Mouse (Mus musculus) A20 (cell line): ENCODE results near the gene Ap3m1.

ENCODE experiments used
- DNase-seq: peaks from one replicate; pipeline ENCODE4 v3.0.0-alpha.2; 2011; ENCODE audit warnings: low read depth, low spot score

The Ap3m1 gene

DNA sequence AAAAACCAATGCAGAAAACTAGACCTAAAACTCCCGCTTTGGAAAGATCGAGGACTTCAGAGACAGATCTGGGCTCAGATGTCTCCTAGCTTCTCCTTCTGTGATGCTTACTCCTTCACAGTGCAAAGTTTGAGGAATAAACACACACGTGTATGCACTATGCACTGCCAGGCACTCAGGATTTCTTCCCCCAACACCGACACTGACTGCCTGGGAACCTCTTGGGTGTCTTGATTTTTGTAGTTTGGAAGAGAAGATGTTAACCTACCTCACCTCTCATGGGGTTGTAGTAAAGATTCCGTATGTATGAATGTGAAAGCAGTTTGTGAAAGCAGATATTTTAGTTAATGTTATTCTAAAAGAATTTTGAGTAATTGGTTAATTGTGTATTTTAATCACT, 34.4 kb downstream of the Ap3m1 start:
- DNase-seq, result no peak

DNA sequence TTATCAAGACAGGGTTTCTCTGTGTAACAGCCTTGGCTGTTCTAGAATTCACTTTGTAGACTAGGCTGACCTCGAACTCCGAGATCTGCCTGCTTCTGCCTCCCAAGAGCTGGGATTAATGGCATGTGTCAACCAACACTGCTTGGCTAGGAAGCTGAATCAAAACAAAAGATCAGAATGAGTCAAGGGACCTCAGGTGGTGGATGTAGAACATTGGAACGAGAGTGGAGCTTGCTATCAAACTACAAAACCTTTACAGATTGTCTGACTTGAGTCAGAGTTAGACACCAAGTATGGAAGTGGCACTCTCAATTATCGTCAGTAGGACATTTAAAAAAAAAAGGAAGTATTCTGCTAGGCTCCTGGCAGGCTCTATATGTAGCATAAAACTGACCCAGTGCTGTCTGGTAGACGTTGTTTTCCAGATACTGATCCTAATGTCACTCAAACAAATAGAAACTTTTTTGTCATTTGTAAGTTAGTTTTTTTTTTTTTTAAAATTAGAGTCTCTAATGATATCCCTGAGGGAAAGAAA, 38.4 kb downstream of the Ap3m1 start:
- DNase-seq, result peak; percentile 19

DNA sequence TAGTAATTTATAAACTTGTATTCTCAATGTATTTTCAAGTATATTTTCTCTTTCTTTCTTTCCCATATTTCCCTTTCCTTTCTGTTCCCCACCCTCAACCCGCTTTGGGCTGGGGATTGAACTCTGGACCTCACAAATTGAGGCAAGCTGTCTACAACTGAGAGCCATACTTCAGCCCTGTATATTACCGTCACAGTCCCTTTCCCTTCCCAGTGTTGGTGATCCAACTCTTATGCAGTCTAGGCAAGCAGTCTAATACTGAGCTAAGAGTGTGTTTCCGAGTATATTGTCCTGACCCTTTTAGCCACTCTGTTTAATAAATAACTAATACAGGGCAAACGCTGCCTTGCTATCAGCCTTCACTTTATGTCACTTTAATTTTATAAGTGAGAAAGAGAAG, 52.7 kb downstream of the Ap3m1 start:
- DNase-seq, result no peak

DNA sequence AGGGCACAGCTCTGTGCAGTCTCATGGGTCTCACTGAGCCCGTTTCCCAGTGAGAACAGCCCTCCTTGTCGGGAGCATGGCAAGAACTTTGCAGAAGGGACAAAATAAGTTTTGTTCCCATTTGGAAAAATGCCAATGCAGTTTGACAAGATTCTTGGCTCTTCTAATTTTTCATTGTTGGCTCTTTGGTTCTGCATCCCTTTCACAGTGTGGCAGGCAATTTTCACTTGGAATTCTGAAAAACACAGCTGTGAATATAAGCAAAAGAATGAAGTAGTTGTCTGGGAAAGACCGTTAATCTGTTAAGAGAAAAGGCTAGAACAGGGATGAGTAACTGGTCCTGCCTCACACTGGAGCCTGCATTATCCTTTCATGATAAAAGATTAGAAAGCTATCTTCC, 54.8 kb downstream of the Ap3m1 start:
- no peak for DNase-seq

DNA sequence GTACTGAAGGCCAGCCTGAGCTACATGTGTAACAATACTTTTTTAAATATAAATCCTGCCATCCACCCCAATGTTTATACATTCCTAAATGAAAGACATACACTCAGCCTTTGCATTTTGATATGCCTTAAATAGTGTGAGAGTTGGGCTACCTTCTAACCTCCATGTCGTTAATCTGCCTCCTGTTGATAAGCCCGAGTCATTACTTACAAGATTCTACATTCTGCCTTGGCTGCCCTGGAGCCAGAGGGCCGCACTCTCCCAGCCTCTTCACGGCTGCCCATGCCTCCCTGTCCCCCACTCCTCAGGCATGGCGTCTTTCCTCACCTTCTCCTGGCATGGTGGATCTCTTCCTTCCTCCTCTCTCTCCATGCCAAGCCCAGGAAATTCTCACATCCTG, 55.9 kb downstream of the Ap3m1 start:
- no peak for DNase-seq

DNA sequence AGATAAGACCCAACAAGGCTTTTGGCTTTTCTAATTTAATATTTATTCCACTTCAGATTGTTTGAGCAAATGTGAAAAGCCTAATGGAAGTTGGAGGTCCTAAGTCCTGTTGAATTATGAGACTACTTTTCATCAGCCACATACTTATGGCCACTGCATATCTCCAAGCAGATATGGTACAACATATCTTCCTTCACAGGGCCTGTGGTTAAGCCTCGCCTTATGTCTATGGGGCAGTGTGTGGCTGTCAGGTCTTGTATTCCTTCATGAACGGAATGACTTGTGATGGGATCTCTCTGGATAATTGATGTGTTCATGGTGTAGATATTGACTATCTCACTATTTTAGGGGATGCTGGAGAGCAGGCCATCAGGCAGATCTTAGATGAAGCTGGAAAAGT, 56.8 kb downstream of the Ap3m1 start:
- DNase-seq, result no peak

DNA sequence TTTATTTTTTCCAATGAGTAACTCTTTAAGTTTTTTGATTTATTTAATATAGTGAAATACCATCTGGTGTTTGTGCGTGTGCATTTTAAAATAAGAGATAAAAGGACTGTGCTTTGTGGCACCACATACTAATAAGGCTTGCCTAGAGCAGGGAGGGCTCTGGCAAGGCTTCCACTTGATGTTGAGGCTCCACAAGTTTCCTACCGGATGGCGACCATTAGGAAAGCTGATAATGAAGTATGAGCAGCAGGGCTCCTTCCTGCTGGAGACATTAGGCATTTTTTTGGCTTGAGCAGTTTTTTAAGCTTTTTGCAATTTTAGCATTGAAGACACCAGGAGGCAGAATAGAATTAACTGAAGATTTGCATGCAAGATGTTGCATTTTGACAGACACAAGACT, 57.8 kb downstream of the Ap3m1 start:
- DNase-seq, result no peak

DNA sequence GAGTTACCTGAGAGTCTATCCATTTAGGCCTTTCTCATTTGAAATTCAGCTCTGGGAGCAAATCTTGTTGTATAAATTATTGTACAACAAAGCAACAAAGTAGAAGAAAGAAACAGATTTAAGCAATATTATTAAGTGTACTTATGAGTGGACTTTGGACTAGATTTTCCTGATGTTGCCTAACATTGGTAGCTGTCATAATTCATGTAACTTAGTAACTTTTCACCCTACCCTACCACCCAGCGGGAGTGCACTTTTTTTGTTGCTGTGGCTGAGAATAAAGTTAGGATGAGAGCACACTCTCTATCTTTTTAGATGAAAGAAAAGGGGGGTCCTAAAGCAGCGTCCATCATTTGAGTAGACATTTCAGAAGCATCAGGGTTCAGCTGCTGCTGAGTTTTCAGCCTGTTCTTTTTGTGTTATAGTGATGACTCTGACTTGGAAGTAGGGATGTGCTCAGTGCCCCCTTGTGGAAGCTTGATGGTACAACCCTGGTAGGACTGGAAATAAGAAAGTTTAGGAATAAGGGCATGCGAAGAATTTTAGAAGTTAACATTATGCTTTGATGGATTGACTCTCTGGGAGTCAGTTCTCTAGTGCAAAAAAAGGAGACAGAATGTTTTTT, 59.1 kb downstream of the Ap3m1 start:
- DNase-seq, result peak; percentile 47

DNA sequence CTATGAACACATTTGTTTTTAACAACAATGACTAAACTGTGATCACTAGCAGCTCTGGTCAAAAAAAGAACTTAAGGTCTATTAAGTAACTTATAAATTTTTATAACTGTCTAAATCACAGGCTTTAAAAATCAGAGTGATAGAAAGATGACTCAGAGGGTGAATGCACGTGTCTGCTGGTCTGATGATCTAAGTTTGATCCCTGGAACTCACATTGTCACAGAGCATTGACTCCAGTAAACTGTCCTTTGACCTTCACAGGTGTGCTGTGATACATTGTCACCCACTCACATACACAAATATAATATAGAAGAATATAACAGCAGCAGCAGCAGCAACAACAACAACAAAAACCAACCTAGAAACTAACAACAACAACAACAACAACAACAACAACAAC, 60.8 kb downstream of the Ap3m1 start:
- no peak for DNase-seq

DNA sequence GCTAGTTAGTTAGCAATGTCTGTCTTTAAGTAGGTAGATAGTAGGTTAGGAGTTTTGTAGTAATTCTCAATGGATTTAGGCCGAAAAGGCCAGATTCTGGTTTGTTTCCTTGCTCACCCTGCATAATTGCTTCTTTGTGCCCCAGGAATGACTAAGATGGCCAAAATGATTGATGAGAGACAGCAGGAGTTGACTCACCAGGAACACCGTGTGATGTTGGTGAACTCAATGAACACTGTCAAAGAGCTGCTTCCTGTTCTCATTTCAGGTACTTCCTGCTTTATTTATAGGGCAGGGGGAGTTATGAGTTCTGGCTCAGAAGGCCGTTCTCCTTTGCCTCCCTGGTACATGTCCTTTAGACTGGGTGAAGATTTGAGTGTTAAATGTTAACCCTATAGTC, 66.8 kb downstream of the Ap3m1 start:
- DNase-seq, result peak; percentile 15

DNA sequence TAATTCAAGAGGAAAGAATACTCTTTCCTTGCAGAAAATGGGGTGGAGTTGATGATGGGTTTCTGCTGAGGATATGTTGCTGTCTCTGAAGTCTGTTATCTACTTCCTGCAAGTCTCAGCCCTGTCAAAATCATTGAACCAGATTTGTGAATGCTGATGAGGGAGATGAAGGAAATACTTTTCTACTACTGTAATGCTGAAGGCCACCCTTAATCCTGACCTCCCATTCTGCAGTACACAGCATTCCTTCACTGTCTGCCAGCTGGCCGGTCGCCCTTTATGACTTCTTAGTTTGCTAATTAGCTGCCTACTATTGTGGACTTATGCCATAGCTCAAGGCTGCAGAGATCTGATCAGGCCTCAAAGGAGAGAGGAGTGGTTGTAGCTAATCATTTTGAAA, 68.5 kb downstream of the Ap3m1 start:
- no peak for DNase-seq
